Mouse (Mus musculus) layer of hippocampus, adult 11-12 months (tissue): ENCODE results near the gene Gsdma2.
"Not testable (repeated sequence)": the region's sequence is repeated elsewhere in the genome, so short reads cannot be mapped to it uniquely, and the experiment has no call there.

ENCODE experiments used
- DNase-seq: peaks from one replicate; pipeline ENCODE4 v3.0.0; 2022; ENCODE audit warnings: low spot score

Gene Gsdma2

DNA sequence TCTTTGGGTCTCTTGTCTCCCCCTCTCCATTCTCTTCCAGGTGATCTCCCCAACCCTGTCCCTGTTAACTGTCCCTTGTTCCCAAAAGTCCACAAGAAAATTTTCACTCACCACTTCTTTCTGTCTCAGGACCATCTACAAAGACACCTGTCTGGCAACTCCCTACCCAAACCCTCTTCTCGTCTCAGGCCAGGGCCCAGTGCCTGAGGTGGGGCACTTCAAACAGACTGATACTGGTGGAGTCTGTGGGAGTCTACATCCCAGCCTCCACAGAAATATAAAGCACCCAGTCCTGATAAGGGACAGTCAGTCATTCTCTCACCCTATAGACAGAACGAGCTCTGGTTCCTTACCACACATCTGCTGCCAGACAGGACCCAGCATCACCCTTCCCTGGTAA, at the start of gene Gsdma2:
Gsdma2 (plus strand) TSS at position 301 of the 400 bp plus-strand sequence.
- DNase-seq = no peak

DNA sequence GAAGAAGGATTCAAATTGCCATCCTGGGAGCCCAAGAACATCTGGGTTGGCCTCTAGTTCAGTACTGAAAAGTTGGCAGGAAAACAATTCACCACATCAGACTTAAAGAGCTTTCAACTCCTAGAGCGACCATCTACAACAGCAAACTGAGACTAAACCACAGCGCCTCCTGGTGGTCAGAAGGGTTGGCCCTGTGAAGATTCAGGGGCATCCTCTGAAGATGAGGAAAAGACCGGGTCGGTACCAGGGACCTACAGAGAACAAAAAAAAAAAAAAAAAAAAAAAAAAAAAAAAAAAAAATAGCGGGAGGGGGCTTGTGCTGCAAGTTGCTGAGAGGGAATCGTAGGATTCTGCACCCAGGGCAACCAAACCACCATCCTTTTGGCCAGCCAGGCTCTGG, 49.2 kb upstream of the Gsdma2 start:
- DNase-seq = no peak

DNA sequence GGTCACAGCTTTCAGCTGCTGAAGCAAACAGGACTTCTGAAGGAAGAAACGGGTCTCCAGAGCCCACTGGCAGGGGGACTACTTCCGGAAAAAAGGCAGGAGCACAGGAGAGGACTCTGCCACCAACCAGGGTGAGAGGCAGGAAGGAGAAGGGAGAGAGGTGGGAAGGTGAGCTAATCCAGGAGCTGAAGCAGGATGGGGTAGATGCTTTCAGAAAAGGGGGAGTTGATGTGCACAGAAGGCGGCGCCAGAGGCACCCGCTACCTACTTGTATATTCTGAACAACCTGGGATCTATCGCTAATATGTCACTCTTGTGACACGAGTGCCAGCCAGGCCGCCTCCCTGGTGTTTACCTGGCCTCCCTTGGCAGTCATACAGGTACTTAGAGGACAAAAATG, 48.6 kb upstream of the Gsdma2 start, which contains the start of gene Lrrc3c:
Lrrc3c (plus strand) TSS at position 301 of the 400 bp plus-strand sequence.
- DNase-seq = no peak

DNA sequence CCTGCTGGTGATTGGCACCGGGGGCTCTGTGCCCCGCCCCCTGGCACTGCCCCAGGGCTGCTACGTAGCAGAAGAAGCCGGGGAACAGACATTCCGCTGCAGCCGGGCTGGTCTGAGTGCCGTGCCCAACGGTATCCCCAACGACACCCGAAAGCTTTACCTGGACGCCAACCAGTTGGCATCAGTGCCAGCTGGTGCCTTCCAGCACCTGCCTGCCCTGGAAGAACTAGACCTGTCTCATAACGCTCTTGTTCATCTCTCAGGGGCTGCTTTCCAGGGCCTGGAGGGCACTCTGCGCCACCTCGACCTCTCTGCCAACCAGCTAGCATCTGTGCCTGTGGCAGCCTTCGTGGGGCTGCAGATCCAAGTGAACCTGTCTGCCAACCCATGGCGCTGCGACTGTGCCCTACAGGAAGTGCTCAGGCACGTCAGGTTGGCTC, 47.7 kb upstream of the Gsdma2 start:
- DNase-seq = no peak

DNA sequence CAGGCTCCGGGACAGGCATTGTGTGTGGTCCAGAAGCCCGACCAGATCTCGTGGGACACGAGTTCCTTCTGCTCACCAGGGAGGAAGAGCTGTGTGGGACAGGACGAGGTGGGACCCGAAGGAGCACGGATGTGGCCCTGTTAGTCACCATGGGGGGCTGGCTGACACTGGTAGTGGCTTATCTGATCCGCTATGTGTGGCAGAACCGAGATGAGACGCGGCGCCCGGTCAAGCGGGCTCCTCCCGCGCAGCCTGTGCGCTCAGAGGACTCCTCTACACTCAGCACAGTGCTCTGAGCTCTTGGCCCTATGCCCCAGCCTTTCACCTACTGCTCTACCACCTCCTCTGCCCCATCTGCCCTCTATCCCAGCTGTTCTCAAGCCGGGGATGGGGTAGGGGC, 47.3 kb upstream of the Gsdma2 start:
- DNase-seq = no peak

DNA sequence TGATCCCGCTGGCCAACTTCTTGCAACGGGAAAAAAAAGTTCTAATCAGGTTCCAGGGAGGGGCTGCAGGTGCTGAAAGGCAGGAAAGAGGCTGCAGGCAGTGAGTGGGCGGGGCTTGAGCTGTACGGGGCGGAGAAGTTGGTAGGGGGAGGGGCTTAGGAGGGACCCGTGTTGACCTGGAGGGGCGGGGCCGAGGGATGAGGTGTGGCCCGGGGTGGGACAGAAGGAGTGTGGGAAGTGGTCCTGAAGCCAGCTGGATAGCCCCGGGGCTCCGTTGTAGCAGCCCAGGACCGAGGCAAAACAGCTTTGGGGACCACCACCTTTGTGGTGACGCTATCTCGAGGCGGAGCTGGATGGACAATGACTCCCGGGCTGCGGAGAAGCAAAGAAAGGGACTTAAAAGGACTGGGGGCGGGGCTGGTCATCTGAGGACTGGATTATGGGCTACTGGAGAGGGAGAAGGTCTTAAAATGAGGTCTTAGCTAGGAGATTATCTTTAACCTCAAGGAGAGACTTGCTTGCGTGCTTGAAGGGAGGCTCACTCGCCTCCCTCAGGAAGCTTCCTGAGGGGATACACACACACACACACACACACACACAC, 44.4 kb upstream of the Gsdma2 start:
- no peak for DNase-seq

DNA sequence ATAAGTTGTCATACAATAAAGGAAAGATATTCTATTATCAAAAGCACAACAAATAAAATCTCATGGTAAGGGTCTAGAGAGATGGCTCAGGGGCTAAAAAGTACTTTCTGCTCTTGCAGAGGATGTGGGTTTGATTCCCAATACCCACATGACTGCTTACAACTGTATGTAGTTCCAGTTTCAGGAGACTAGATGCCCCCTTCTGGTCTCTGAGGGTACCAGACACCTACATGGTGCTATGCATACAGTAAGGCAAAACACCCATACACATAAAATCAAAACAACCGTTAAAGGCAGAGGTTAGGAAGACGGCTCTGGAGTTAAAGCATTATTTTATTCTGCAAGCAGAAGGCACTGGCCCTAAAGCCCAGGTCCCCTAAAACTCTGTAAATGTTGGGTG, 42.6 kb upstream of the Gsdma2 start:
- no peak for DNase-seq

DNA sequence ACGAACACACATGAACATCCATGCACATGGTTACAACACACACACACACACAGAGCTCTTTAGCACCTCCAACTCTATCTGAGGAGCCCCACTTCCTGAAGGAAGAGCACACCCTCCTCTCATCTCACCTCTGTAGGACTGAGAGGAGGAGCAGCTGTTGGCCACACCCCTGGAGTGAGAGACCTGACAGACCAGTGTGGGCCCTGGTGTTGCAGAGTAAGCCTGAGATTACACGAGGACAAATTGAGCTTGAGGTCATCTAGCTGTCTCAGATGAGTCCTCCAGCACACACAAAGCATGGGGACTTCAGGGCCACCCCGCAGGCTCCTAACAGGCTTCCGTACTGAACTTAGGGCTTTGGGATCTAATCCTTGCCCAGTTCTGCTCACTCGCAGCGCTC, 41.6 kb upstream of the Gsdma2 start:
- DNase-seq = not testable (repeated sequence)

DNA sequence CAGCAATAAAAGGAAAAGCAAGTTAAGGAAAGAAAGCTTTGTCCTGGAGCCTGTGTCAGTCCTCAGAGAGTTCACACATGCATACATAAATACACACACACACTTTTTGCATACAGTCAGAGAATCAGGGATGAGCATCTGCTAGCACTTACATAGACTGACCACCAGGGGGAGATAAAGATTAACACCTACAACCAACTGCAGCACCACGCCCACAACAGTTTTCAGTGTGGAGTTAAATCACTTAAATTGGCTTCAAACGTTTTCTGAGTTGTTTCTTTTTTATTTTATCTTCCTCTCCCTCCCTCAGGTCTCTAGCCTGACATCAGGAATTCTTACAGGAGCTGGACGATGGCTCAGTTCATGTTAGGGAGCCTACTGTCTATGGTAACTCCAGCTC, 39.8 kb upstream of the Gsdma2 start:
- peak; percentile 50 for DNase-seq

DNA sequence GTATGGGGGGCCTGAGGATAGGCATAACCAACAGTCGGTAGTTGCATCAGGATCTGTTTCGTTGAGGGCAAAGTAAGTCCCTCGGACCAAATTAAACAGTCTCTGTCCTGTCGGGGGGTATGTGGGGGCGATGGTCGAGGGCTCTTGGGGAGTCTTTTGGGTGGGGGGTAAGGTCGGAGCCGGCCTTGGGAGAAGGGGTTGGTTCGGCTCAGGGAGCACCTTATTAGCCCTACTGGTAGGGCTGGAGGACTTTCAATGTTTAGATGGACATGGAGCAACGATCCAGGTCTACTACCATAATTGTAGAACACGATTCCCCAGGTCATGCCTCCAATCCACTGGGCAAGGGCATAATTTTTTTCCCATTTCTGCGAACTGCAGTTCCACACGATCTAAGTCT, 25.8 kb upstream of the Gsdma2 start:
- DNase-seq = no peak

DNA sequence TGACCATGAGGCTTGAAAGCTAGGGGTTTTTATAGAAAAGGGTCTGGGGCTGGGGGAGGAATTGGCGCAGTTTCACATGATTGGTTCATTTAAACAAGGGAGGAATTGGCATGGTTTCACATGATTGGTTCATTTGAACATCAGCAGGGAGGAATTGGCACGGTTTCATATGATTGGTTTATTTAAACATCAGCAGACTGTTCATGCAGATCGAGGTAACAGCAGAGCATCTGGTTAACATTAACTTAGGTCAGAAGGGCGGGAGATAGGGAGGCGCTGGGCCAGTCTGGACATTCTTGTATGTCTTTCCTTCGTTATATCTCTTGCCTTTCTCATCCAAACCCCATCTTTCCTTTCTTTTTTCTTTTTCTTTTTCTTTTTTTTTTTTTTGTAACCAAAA, 22.6 kb upstream of the Gsdma2 start:
- not testable (repeated sequence) for DNase-seq

DNA sequence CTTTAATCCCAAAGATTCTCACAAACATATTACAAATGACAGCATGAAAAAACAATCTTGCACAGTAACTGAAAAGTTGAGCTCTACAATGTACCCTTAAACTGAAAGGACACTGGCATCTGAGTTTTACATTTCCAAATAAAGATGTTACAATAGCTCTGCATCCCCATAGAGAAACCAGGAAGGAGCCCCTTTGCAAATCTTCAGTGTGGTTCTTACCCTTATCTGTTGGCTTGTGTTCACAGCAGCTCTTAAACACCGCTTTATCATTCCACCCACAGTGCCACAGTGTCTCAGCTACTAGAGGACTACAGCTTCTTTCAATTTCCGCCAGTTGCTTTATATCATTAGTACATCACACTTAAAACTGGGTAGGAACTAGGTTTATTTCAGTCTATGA, 22.2 kb upstream of the Gsdma2 start:
- not testable (repeated sequence) for DNase-seq

DNA sequence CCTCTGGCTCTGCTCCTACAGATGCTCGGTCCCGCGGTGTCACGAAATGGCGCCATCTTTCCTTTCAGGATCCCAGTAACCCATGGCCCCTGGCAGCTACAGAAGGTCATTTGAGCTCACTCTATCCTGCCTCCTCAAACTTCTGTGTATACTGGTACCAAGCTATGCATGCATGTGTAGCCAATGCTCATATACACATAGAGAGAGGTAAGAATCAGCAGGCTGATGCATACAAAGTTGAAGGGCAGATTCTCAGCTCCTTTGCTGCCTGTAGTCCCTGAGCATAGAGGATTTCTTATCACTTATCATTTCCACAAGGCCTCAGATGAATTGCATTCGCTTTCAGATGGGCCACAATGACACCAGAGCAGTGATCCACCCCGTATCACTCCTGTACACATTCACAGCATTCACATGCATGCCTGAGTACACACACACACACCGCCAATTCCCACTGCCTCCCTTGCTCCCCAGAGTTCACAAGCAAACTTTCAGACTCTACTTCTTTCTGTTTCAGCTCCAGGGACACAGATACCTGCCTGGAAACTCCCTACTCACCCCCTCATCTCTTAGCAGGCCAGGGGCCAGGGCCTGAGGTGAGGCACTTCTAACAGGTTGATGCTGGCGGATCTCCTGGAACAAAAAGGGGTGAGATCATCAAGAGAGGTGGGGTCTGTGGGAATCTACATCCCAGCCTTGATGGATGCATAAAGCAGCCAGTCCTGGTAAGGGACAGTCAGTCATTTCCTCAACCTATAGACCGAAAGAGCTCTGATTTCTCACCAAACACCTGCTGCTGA, 20.7 kb upstream of the Gsdma2 start, which contains the start of the genes Gm12355 and Gsdma3:
Gm12355 (minus strand) TSS at position 51 of the 800 bp plus-strand sequence.
Gsdma3 (plus strand) TSS at position 750 of the 800 bp plus-strand sequence.
- DNase-seq = no peak

DNA sequence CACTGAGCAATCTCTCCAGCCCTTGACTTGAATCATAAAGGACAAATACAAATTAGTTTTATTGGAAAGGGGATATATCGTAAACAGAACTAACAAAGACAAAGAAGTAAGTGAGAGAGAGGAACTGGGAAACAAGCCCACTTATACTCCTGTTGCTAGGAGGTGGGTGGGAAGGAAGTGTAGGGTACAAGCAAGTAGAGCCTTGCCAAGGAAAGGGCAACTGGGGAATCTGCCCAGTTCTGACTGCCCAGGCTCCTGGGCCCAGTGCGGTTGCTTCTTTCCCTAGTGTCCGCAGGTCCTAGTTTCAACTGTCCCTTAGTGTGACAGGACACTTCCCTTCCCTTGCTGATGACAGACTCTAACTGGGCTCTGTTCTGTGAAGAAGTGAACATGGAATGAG, 17.9 kb upstream of the Gsdma2 start:
- DNase-seq = no peak

DNA sequence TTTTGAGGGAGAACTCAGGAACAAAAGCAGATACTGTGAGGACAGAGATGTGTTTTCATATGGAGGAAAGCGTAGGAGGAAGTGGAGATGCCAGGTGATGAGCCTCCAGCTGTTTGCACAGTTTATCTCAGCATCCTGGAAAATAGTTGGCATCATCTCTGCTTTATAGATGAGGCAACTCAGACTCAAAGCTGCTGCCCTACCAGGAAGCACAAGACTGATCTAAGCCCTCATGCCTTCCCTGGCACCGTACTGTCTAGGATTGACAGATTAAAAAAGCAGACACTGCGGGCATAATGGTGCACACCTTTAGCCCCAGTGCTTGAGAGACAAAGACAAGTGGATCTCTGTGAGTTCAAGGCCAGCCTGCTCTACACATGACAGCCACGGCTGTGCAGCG, 15.9 kb upstream of the Gsdma2 start:
- DNase-seq = no peak

DNA sequence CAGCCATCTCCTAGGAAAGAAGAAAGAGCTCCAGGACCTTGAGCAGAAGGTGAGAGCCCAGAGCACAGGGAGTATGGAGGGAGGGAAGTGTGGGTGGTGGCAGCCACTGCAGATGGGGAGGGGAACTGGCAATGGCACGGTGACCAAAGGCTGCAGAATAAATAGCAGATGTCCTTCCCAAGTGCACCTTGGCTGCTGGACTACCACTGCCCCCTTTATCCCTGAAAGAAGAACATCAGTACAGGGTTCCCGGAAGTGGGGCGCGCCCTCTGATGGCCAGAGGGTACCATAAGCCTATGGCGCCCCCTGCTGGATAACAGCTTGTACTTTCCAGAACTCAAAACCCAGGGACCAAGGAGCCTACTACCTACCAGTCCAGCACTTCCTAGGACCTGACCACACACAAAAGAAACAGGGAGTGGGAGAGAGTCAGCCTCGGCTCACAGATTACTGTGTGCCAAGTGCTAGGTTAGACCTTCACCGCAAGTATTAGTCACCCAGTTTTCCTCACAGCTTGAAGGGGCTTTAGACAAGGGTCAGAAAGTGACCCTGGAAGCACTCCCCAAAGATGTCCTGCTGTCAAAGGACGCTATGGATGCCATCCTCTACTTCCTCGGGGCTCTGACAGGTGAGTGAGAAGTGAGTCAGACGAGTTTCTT, 11.1 kb upstream of the Gsdma2 start:
- not testable (repeated sequence) for DNase-seq

DNA sequence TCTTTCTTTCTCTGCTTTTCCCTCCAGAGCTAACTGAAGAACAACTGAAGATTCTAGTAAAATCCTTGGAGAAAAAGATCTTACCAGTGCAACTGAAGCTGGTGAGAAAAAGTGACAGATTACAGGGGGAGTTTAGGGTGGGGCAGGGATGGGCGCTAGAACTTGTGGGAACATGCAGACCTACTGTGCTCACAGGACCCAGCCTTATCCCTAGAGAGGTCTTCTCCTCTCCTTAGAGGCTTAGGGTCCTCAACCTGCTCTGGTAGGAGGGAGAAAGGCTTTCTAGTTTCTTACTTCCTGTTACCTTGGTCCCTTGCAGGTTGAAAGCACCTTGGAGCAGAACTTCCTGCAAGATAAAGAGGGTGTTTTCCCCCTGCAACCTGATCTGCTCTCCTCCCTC, 9.1 kb upstream of the Gsdma2 start:
- no peak for DNase-seq

DNA sequence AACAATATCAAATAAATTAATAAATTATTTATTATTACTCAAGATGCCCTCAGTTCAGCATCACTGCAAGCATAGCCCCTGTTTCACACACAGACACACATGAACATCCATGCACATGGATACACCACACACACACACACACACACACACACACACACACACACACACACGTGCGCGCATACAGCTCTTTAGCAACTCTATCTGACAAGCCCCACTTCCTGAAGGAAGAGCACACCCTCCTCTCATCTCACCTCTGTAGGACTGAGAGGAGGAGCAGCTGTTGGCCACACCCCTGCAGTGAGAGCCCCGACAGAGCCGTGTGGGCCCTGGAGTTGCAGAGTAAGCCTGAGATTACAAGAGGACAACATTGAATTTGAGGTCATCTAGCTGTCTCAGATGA, 6.5 kb upstream of the Gsdma2 start:
- no peak for DNase-seq

DNA sequence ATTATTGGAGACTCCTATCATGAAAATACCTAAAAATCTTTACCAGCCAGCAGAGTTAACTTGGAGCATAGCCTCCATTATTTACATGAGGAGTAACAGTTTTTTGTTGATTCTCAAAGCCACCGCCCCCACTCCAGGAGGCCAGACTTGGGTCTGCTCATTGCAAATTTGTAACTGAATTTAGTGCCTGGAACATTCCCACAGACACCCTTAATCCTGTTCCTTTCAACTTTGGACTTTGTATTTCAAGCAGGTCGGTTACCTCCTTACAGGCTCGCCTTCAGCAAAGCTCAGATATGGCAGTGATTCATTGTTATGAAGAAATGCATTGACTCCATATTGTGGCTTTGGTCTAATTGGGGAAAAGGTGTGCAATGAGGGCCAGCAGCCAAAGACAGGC, 1.8 kb upstream of the Gsdma2 start:
- no peak for DNase-seq

DNA sequence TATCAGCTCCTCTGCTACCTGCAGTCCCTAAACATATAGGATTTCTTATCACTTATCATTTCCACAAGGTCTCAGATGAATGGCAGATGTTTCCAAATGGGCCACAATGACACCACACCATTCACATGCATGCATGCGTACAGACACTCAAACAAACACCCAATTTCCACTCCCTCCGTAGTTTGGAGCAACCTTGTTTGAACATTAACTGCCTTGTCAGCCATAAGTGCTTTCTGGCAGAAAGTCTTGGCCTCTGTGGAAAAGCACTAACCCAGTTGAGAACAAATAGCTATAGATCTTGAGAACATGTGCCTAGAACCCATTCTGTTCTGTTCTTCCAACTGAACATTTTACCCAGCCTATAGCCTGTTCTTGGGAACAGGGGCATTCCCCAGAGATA, 613 bp upstream of the Gsdma2 start:
- DNase-seq = no peak

DNA sequence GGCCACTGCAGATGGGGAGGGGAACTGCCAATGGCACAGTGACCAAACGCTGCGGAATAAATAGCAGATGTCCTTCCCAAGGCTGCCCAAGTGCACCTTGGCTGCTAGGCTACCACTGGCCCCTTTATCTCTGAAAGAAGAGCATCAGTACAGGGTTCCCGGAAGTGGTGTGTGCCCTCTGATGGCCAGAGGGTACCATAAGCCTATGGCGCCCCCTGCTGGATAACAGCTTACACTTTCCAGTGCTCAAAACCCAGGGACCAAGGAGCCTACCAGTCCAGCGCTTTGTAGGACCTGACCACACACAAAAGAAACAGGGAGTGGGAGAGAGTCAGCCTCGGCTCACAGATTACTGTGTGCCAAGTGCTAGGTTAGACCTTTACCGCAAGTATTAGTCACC, 8.5 kb downstream of the Gsdma2 start:
- DNase-seq = not testable (repeated sequence)

DNA sequence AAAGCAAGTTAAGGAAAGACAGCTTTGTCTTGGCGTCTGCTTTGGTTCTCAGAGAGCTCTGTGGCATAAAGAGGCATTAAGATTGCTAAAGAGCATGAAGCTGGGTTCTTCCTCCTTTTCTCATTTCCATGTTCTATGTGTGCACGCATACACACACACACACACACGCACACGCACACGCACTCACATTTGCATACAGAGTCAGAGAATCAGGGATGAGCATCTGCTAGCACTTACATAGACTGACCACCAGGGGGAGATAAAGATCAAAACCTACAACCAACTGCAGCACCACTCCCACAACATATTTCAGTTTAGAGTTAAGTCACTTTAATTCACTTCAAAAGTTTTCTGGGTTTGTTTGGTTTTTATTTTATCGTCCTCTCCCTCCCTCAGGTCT, 14.0 kb downstream of the Gsdma2 start:
- DNase-seq = peak; percentile 61

DNA sequence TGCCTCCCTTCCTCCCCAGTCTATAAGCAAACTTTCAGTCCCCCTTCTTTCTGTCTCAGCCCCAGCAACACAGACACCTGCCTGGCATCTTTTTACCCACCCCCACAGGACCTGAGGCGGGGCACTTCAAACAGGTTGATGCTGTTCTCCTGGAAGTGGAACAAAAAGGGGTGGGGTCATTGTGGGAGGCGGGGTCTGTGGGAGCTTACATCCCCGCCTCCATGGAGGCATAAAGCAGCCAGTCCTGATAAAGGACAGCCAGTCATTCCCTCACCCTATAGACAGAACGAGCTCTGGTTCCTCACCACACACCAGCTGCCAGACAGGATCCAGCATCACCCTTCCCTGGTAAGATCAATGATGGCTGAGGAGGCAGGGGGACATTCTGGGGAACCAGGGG, 17.5 kb downstream of the Gsdma2 start, which contains the start of gene Gsdma:
Gsdma (plus strand) TSS at position 261 of the 400 bp plus-strand sequence.
- no peak for DNase-seq
